In the genomic region with DNA sequence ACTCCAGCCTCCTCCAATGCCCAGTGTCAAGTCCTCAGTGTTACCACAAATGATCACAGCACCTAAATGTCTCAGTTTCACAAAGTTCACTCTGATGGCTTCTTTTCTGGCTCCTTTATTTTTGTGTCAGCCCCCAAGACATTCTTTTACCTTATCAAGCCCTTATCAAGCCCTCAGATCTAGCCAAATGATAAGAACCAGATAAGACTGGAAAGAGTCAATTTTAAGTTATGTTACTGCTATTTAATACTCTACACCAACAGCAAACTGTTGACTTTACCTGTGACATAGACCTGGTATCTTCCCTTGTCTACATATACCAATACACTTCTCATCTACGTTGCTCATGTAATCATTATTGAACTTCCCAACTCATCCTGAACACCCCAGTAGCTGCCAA, we compare ENCODE assay signal across 27 mouse cellular contexts.
"Had no signal": no experiment of that assay in that cellular context is flagged by ENCODE, and none has a peak within 500 bp of the region (broad histone marks: within the 10 kb centered on the region; RNA-seq: fewer than 3 reads in every experiment).

No protein-coding gene starts in this region.

- H3K36me3 ChIP-seq: limb, embryonic 10.5 days; limb, embryonic 12.5 days; limb, embryonic 13.5 days; limb, embryonic 15.5 days; liver, embryonic 12.5 days; liver, embryonic 13.5 days; liver, embryonic 15.5 days; lung, embryonic 15.5 days; midbrain, embryonic 10.5 days; midbrain, embryonic 12.5 days; midbrain, embryonic 13.5 days; midbrain, embryonic 15.5 days had no signal

- H3K9ac ChIP-seq: limb, embryonic 12.5 days; limb, embryonic 13.5 days; limb, embryonic 15.5 days; liver, embryonic 12.5 days; liver, embryonic 13.5 days; liver, embryonic 14.5 days; liver, embryonic 15.5 days; liver, postnatal 0 days; lung, embryonic 14.5 days; lung, embryonic 15.5 days; midbrain, embryonic 12.5 days; midbrain, embryonic 13.5 days; midbrain, embryonic 15.5 days had no signal

- H3K27ac ChIP-seq: limb, embryonic 10.5 days; limb, embryonic 12.5 days; limb, embryonic 13.5 days; limb, embryonic 15.5 days; liver, embryonic 12.5 days; liver, embryonic 13.5 days; liver, embryonic 14.5 days; liver, embryonic 15.5 days; lung, embryonic 15.5 days; macrophage; midbrain, embryonic 10.5 days; midbrain, embryonic 12.5 days; midbrain, embryonic 13.5 days; midbrain, embryonic 15.5 days had no signal

- H3K4me1 ChIP-seq: limb, embryonic 10.5 days; limb, embryonic 12.5 days; limb, embryonic 13.5 days; limb, embryonic 15.5 days; liver, embryonic 12.5 days; liver, embryonic 13.5 days; liver, embryonic 15.5 days; lung, embryonic 15.5 days; midbrain, embryonic 10.5 days; midbrain, embryonic 12.5 days; midbrain, embryonic 13.5 days; midbrain, embryonic 15.5 days had no signal

- H3K27me3 ChIP-seq: limb, embryonic 12.5 days; limb, embryonic 13.5 days; limb, embryonic 15.5 days; liver, embryonic 12.5 days; liver, embryonic 13.5 days; liver, embryonic 15.5 days; lung, embryonic 15.5 days; megakaryocyte, embryonic 14.5 days; midbrain, embryonic 12.5 days; midbrain, embryonic 13.5 days; midbrain, embryonic 15.5 days had no signal

- H3K4me3 ChIP-seq: limb, embryonic 10.5 days; limb, embryonic 12.5 days; limb, embryonic 13.5 days; limb, embryonic 15.5 days; liver, embryonic 12.5 days; liver, embryonic 13.5 days; liver, embryonic 15.5 days; lung, embryonic 15.5 days; megakaryocyte, embryonic 14.5 days; midbrain, embryonic 10.5 days; midbrain, embryonic 12.5 days; midbrain, embryonic 13.5 days; midbrain, embryonic 15.5 days; myocyte had no signal

- DNase-seq: left cerebral cortex, postnatal 4 days; liver; liver, embryonic 13.5 days; liver, postnatal 0 days; lung, adult 18-20 months; lung, adult 2 months; lung, embryonic 14.5 days; lung, postnatal 10 days; lung, postnatal 14 days; lung, postnatal 36 days; lung, postnatal 4 days; midbrain, embryonic 14.5 days had no signal

- H3K9me3 ChIP-seq: limb, embryonic 10.5 days; limb, embryonic 12.5 days; limb, embryonic 13.5 days; limb, embryonic 15.5 days; liver, embryonic 12.5 days; liver, embryonic 13.5 days; liver, embryonic 15.5 days; lung, embryonic 15.5 days; megakaryocyte, embryonic 14.5 days; midbrain, embryonic 10.5 days; midbrain, embryonic 12.5 days; midbrain, embryonic 13.5 days; midbrain, embryonic 15.5 days had no signal
